Mouse (Mus musculus) lung, postnatal 0 days (tissue): ENCODE data around the gene Palm2. TPM values are rescaled to one million over a fixed set of nuclear protein-coding genes. Genes with fewer than 3 reads are reported as not detected.

Experiments
- ATAC-seq: fragments of 200-750 bp; cut with Nextera tagmentation; 2 replicates; pipeline ENCODE4 v1.8.0; 2017; ENCODE audit warnings: moderate library complexity
- DNase-seq: peaks from one replicate; pipeline ENCODE4 v3.0.0-alpha.2; 2016; ENCODE audit warnings: low spot score
- H3K27ac ChIP-seq: fragments of 300-500 bp; sonication (generic); 2 replicates; pipeline ENCODE4 v1.5.1; 2014; ENCODE audit warnings: antibody characterized with exemption, mild to moderate bottlenecking, low read length, mixed read lengths
- H3K27me3 ChIP-seq: fragments of 300-500 bp; sonication (generic); replicated peaks from 2 replicates; pipeline ENCODE4 v1.6.1; 2014; ENCODE audit warnings: low read length, mixed read lengths; ENCODE audit not compliant: insufficient read depth
- H3K36me3 ChIP-seq: fragments of 300-500 bp; sonication (generic); 2 replicates; pipeline ENCODE4 v1.6.1; 2014; ENCODE audit warnings: low read length, mixed read lengths; ENCODE audit not compliant: insufficient read depth
- H3K4me1 ChIP-seq: fragments of 300-500 bp; sonication (generic); 2 replicates; pipeline ENCODE4 v1.6.1; 2014; ENCODE audit warnings: antibody characterized with exemption, low read depth, low read length, mixed read lengths; ENCODE audit not compliant: insufficient read depth
- H3K4me2 ChIP-seq: fragments of 300-500 bp; sonication (generic); replicated peaks from 2 replicates; pipeline ENCODE4 v1.6.1; 2014; ENCODE audit warnings: low read depth, mild to moderate bottlenecking, low read length, moderate library complexity, mixed read lengths
- H3K4me3 ChIP-seq: fragments of 300-500 bp; sonication (generic); 2 replicates; pipeline ENCODE4 v1.5.1; 2014; ENCODE audit warnings: low read depth, low read length
- H3K9ac ChIP-seq: fragments of 300-500 bp; sonication (generic); replicated peaks from 2 replicates; pipeline ENCODE4 v1.6.1; 2014; ENCODE audit warnings: low read depth, mild to moderate bottlenecking
- H3K9me3 ChIP-seq: fragments of 300-500 bp; sonication (generic); 2 replicates; pipeline ENCODE4 v1.6.1; 2016; ENCODE audit warnings: low read length, mixed read lengths
- CTCF ChIP-seq: IDR thresholded peaks from 2 replicates; pipeline ENCODE4 v1.5.1; 2016; ENCODE audit warnings: antibody characterized with exemption, mild to moderate bottlenecking
- EP300 ChIP-seq: IDR thresholded peaks from 2 replicates; pipeline ENCODE4 v1.6.1; 2016; ENCODE audit warnings: antibody characterized with exemption, mild to moderate bottlenecking, control low read depth
- WGBS: fragments of 180-500 bp; shearing (Covaris S2); extraction: QIAGEN DNeasy Blood & Tissue Kit; methylation state at CpG from one replicate; pipeline ENCODE4 v1.1.7; 2014; 5-methylcytosine and 5-hydroxymethylcytosine counted together
- polyA plus RNA-seq: library from polyadenylated mRNA; unstranded; fragments of >200 nt; fragmentation: Nextera tagmentation; extraction: Ambion mirVana; gene quantifications from 2 replicates; pipeline ENCODE4 v1.2.1, GENCODE M21; 2015

Gene Palm2
- polyA plus RNA-seq, 1 experiment from 2014 or later, result 1.9 TPM

DNA sequence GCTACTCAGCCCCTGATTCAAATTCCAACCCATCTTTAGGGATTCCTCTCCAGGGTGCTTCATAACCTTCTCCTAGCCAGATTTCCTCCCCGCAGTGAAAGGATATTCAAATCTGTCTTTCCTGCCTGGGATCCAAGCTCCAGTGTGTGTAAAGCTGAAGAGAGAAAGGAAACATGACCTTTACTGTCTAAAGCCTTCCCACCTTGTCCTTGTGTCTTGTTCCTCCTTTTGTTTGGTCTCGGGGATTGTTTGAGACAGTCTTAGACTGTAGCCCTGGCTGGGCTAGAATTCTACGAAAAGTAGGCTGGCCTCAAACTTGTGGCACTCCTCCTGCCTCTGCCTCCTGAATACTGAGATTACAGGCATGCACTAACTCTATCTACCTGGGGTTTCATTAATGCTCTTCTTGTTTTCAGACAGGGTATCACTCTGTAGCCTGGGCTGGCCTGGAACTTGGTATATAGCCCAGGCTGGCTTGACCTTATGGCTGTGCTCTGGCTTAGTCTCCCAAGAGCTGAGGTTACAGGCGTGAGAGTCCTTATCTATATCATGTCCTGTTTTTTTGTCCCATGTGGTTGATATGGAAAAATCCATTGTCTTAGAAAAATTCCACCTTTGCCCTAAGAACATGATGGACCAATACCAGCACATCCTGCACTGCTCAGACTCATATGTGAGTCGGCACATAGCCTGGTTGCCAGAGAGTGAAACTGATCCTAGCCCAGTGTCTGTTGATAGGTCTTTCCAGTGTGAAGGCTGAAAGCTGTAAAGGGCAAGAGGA, 260.5 kb downstream of the Palm2 start:
- Histone ChIP-seq H3K27ac (no peak overlapping the region), H3K4me2 (no peak overlapping the region), H3K9me3 (no peaks in the 10 kb centered on the region), H3K4me1 (no peaks in the 10 kb centered on the region; the same call in 1 of the 2 replicates), H3K27me3 (no peaks in the 10 kb centered on the region), H3K9ac (no peak overlapping the region), H3K4me3 (no peak overlapping the region), H3K36me3 (no peaks in the 10 kb centered on the region)
- WGBS, result 69% methylated on average over 5 of the region's 5 CpGs
- ATAC-seq (no peak), DNase-seq (no peak)
- TF ChIP-seq CTCF (no peak), EP300 (no peak)

DNA sequence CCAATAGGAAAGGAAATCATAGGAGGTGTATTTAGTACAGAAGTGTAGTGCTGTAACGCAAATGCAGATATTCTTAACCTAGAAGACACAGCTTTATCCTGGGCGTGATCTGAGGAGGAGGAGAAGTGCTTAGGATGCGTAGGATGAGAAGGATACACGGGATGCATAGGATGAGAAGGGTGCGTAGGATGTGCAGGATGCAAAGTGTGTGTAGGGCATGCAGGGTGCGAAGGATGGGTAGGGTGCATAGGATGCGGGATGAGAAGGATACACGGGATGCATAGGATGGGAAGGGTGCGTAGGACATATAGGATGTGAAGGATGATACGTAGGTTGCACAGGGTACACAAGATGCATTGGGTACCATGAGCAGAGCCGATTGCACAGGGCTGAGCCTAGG, 262.9 kb downstream of the Palm2 start:
- DNase-seq, result no peak
- 97% methylated on average over 11 of the region's 11 CpGs for WGBS
- no peak for TF ChIP-seq CTCF
- TF ChIP-seq EP300, result no peak
- no peaks in the 10 kb centered on the region for H3K27me3 ChIP-seq
- no peak overlapping the region for H3K9ac ChIP-seq
- H3K4me1 ChIP-seq, result no peaks in the 10 kb centered on the region; the same call in 1 of the 2 replicates
- H3K4me2 ChIP-seq, result no peak overlapping the region
- ATAC-seq, result no peak
- H3K9me3 ChIP-seq, result no peaks in the 10 kb centered on the region
- H3K27ac ChIP-seq, result no peak overlapping the region
- H3K4me3 ChIP-seq, result no peak overlapping the region
- no peaks in the 10 kb centered on the region for H3K36me3 ChIP-seq

DNA sequence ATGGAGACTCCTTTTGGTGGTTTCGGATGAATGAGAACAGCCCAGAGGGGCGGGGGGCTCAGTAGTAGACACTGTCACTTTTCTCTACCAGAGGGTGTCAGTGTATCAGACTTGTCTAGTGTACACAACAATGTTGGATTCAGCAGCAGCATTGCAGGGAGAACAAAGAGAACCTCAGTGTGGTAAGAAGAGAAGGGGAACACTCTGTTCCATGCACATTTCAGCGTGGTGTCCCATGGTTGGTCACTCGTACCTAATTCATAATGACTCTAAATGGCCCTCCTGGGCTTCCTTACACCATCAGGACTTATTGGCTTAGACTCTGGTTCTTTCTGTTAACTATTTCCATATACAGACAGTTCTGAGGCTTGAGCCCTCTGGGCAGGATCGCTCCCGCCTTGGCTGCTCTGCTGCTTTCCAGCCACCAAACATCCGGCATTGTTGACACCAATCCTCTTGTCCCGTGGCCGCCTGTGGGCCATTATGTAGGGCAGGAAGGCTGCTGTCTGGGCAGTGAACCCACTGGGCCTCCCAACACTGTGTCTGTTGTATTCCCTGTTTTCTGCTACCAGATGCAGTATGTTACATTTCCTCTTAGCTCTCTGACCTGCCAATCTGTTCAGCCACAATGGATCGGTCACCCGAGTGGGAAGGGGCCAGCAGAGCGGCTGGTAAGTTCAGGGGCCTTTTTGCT, 264.0 kb downstream of the Palm2 start:
- DNase-seq (no peak), ATAC-seq (no peak)
- H3K4me1 ChIP-seq, result no peaks in the 10 kb centered on the region; the same call in 1 of the 2 replicates
- no peaks in the 10 kb centered on the region for H3K27me3 ChIP-seq
- no peak overlapping the region for H3K4me2 ChIP-seq
- H3K27ac ChIP-seq, result no peak overlapping the region
- 91% methylated on average over 12 of the region's 12 CpGs for WGBS
- no peak overlapping the region for H3K9ac ChIP-seq
- H3K36me3 ChIP-seq, result no peaks in the 10 kb centered on the region
- no peak overlapping the region for H3K4me3 ChIP-seq
- H3K9me3 ChIP-seq, result no peaks in the 10 kb centered on the region
- TF ChIP-seq EP300 (no peak), CTCF (no peak)

DNA sequence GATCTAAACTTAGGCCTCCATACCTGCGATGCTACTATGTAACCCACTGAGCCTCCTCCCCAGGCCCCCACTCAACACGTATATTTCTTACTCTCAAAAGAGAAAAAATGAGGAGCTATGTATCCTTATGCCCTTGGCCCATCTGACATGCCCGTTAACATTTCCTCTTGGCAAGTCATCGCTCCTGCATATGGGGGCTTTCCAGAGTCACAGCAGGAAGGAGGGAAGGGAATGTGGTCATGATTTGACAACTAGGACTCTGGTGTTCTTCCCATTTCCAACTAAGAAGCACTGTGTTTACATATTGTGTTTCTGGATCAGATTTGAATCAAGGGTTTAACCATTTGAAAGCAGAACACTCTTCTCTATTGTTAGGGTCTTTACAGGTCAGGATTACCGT, 267.5 kb downstream of the Palm2 start:
- no peaks in the 10 kb centered on the region; the same call in 1 of the 2 replicates for H3K4me1 ChIP-seq
- no peak overlapping the region for H3K9ac ChIP-seq
- H3K4me3 ChIP-seq, result no peak overlapping the region
- H3K27me3 ChIP-seq, result no peaks in the 10 kb centered on the region
- no peak for ATAC-seq
- no peaks in the 10 kb centered on the region for H3K36me3 ChIP-seq
- TF ChIP-seq EP300 (no peak), CTCF (no peak)
- no peak for DNase-seq
- no peak overlapping the region for H3K4me2 ChIP-seq
- no peaks in the 10 kb centered on the region for H3K9me3 ChIP-seq
- 62% methylated on average over 5 of the region's 5 CpGs for WGBS
- H3K27ac ChIP-seq, result no peak overlapping the region

DNA sequence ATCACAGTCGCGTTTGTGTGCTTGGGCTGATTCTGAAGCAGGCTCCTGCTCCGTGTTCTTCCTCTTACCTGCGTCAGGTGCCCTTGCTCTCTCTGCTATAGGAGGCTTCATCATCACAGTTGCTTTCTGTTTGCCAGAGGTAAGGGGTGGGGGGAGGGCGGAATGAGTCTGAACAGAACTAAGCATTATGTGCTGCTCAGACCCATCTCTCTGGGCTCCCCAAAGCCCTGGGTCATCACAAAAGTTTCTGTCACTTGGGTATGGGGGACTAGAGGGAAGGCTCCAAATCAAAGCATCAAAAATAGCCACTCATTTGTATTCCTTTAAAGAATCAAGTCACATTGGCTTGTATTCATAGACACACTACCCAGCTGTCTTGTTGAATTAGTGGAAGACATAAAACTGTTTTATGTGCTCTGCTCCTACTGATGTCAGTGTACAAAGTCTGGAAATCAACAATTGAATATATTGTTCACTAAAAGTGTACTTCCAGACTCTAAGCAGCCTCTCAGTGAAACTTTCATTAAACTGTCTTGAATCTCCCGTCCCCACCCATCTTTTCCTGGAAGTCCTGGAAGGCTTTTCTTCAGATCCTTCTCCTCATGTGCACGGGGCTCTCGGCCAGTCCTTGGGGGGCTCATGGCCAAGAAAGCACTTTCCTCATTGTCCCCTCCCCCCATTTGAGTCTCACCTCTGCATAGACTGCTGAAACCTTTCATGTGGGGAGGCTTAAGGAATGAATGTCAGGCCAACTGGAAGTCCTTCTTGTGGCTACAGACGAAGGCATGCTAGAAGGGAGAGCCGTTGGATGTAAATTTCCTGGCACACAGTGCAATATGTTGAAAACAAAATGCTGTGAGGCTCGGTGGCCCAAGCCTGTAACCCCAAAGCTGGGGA, 269.8 kb downstream of the Palm2 start:
- no peaks in the 10 kb centered on the region for H3K36me3 ChIP-seq
- no peaks in the 10 kb centered on the region; the same call in 1 of the 2 replicates for H3K4me1 ChIP-seq
- 62% methylated on average over 11 of the region's 11 CpGs for WGBS
- no peaks in the 10 kb centered on the region for H3K9me3 ChIP-seq
- no peak overlapping the region for H3K4me3 ChIP-seq
- H3K27ac ChIP-seq, result no peak overlapping the region
- no peak overlapping the region for H3K9ac ChIP-seq
- H3K4me2 ChIP-seq, result no peak overlapping the region
- DNase-seq (no peak), ATAC-seq (no peak)
- TF ChIP-seq CTCF, result no peak
- no peak for TF ChIP-seq EP300
- no peaks in the 10 kb centered on the region for H3K27me3 ChIP-seq

DNA sequence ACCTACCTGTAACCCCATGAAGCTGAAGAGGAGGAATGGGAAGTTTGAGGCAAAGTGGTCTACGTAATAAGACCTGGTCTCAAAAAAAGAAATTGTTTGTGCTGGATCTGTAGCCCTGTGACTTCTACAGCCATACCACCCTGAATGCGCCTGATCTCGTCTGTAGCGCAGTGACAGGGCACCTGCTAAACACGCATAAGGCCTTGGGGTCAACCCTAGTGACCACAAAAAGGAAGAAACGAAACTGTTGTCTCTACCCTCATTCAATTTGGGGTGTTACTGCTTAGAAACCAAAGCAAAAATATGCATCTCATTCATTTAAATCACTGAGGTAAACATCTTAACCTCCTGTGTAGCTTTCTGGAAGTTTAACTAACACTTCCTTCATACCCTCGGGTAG, 270.5 kb downstream of the Palm2 start:
- no peak overlapping the region for H3K27ac ChIP-seq
- TF ChIP-seq CTCF (no peak), EP300 (no peak)
- ATAC-seq (no peak), DNase-seq (no peak)
- no peaks in the 10 kb centered on the region for H3K9me3 ChIP-seq
- 89% methylated on average over 7 of the region's 7 CpGs for WGBS
- no peaks in the 10 kb centered on the region for H3K27me3 ChIP-seq
- H3K9ac ChIP-seq, result no peak overlapping the region
- H3K4me1 ChIP-seq, result no peaks in the 10 kb centered on the region; the same call in 1 of the 2 replicates
- H3K4me2 ChIP-seq, result no peak overlapping the region
- H3K4me3 ChIP-seq, result no peak overlapping the region
- H3K36me3 ChIP-seq, result no peaks in the 10 kb centered on the region
